Mouse (Mus musculus): ENCODE results near the gene Gpr83. TPM values are rescaled to one million over a fixed set of nuclear protein-coding genes. Genes with fewer than 3 reads are reported as not detected.

The Gpr83 gene
- total and polyA plus RNA-seq, 3 experiments = 0.04 TPM; not detected in 2

DNA sequence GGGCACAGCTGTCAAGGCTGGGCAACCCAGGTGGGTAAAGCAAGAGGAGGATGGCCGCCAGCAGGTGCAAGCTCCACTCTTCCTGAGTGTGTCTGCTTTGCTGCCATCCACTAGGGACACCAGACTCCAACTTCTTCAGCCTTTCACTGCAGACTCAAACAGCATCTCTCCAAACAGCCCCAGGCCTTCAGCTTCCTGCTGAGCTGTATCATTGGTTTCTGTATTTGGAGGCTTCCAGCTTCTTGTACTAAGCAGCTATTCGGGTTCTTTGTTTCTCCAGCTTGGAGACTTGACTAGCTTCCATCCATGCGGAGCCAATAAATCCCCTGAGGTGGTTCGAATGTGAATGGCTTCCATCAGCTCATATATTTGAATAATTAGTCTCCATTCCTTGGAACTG, 5.4 kb upstream of the Gpr83 start:
- Histone ChIP-seq H3K36me3 (ENCODE audit: control insufficient read depth in 1 of 2, insufficient read depth in 2 of 2, low read length in 2 of 2) (peaks cover 0 to 15% of the 10 kb centered on the region in 2 experiments; a peak in 2 of 4 replicates), H3K9me3 (replicated peaks; ENCODE audit: insufficient read depth, low read length) (no peaks in the 10 kb centered on the region), H3K4me1 (ENCODE audit: control insufficient read depth in 1 of 2, insufficient read depth in 2 of 2, low read length in 2 of 2) (peaks cover 6 to 18% of the 10 kb centered on the region in 2 experiments), H3K27ac (ENCODE audit: control insufficient read depth, low read depth, low read length) (no peak overlapping the region), H3K9ac (ENCODE audit: control insufficient read depth, low read depth, low read length, poor library complexity, severe bottlenecking) (no peak overlapping the region), H3K4me3 (ENCODE audit: control insufficient read depth in 1 of 2, insufficient read depth in 1 of 2, low read depth in 2 of 2, low read length in 2 of 2) (no peak overlapping the region), H3K79me2 (ENCODE audit: control insufficient read depth, insufficient read depth, low read length, poor library complexity) (no peaks in the 10 kb centered on the region), H3K27me3 (ENCODE audit: control insufficient read depth in 1 of 2, insufficient read depth in 2 of 2, low read length in 2 of 2) (peaks cover 0 to 2% of the 10 kb centered on the region in 2 experiments; a peak in 1 of 4 replicates)
- no peak for TF ChIP-seq CHD2 (IDR thresholded peaks at IDR 0.05; ENCODE audit: low read length)
- TF ChIP-seq TCF12 (IDR thresholded peaks at IDR 0.05; ENCODE audit: low read depth, low read length) = no peak
- TF ChIP-seq UBTF (IDR thresholded peaks at IDR 0.05; ENCODE audit: borderline replicate concordance, insufficient read depth, low read depth, low read length) = no peak
- peak in 1 of 3 experiments; percentile 7; a peak in 1 of 6 replicates for TF ChIP-seq CTCF (IDR thresholded peaks at IDR 0.05 in 2 of 3, conservative IDR thresholded peaks at IDR 0.05 in 1 of 3; ENCODE audit: control insufficient read depth in 1 of 3, insufficient read depth in 1 of 3, low read depth in 2 of 3, low read length in 3 of 3, poor library complexity in 1 of 3, severe bottlenecking in 1 of 3)
- no peak for TF ChIP-seq EP300 (IDR thresholded peaks at IDR 0.05; ENCODE audit: low read depth in 1 of 2, low read length in 2 of 2)
- TF ChIP-seq CHD1 (IDR thresholded peaks at IDR 0.05; ENCODE audit: low read depth, low read length) = no peak
- no peak for DNase-seq (ENCODE audit: low read depth, low spot score)

- Histone ChIP-seq H3K4me1 (ENCODE audit: control insufficient read depth in 1 of 2, insufficient read depth in 2 of 2, low read length in 2 of 2) (peaks cover 6 to 18% of the 10 kb centered on the region in 2 experiments), H3K36me3 (ENCODE audit: control insufficient read depth in 1 of 2, insufficient read depth in 2 of 2, low read length in 2 of 2) (peaks cover 0 to 15% of the 10 kb centered on the region in 2 experiments; a peak in 2 of 4 replicates), H3K79me2 (ENCODE audit: control insufficient read depth, insufficient read depth, low read length, poor library complexity) (no peaks in the 10 kb centered on the region), H3K27ac (ENCODE audit: control insufficient read depth, low read depth, low read length) (no peak overlapping the region), H3K4me3 (ENCODE audit: control insufficient read depth in 1 of 2, insufficient read depth in 1 of 2, low read depth in 2 of 2, low read length in 2 of 2) (no peak overlapping the region), H3K9ac (ENCODE audit: control insufficient read depth, low read depth, low read length, poor library complexity, severe bottlenecking) (no peak overlapping the region), H3K9me3 (replicated peaks; ENCODE audit: insufficient read depth, low read length) (no peaks in the 10 kb centered on the region), H3K27me3 (ENCODE audit: control insufficient read depth in 1 of 2, insufficient read depth in 2 of 2, low read length in 2 of 2) (peaks cover 0 to 11% of the 10 kb centered on the region in 2 experiments; a peak in 2 of 4 replicates)
- DNase-seq (ENCODE audit: low read depth, low spot score) = peak; percentile 85
- peak; percentile 10 for TF ChIP-seq ELF1 (IDR thresholded peaks at IDR 0.05; ENCODE audit: low read depth, low read length)
- peak in 1 of 2 experiments; percentile 34; a peak in 1 of 4 replicates for TF ChIP-seq POLR2A (IDR thresholded peaks at IDR 0.05; ENCODE audit: control insufficient read depth in 1 of 2, insufficient read depth in 1 of 2, low read depth in 1 of 2, low read length in 2 of 2, poor library complexity in 1 of 2)
- no peak for TF ChIP-seq RAD21 (IDR thresholded peaks at IDR 0.05; ENCODE audit: low read depth, low read length)
- no peak for TF ChIP-seq CHD1 (IDR thresholded peaks at IDR 0.05; ENCODE audit: low read depth, low read length)
- TF ChIP-seq MAX (IDR thresholded peaks at IDR 0.05; ENCODE audit: low read length) = peak; percentile 49; the same call in 1 of the 2 replicates
- peak; percentile 73 for TF ChIP-seq GATA1 (IDR thresholded peaks at IDR 0.05; ENCODE audit: low read depth, low read length)
These were observed 2.9 kb upstream of the Gpr83 start for GRCm38 (mm10) chr9:14856922-14857654.

DNA sequence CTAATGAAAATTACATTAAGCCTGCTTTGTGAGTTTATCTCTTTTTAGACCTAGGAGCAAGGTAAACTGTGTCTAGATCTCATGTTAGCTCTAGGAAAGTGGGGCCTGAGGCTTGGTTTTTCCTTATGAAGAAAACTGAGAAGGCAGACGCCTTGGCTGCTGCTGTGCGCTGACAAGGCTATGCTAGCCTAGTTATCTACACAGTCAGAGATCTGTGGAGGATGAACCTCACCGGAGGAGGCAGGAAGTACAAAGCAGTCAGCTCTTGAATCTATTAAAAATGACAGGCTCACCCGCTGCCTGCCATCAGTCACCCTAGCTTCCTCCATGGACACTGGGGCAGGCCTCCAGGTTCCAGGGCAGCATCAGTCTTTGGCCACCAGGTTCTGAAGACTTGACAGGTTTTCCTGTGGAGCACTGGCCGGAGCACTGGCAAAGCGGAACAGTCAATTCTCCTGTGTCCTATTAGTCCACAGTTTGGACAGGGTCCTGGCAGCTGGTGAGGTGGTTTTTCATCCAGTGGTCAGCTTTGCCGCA, 1.8 kb upstream of the Gpr83 start:
- H3K4me3 ChIP-seq (ENCODE audit: control insufficient read depth in 1 of 2, insufficient read depth in 1 of 2, low read depth in 2 of 2, low read length in 2 of 2) = peak overlapping the region in 1 of 2 experiments; percentile 30; a peak in 2 of 4 replicates
- H3K27me3 ChIP-seq (ENCODE audit: control insufficient read depth in 1 of 2, insufficient read depth in 2 of 2, low read length in 2 of 2) = peaks cover 0 to 11% of the 10 kb centered on the region in 2 experiments; a peak in 2 of 4 replicates
- H3K9ac ChIP-seq (ENCODE audit: control insufficient read depth, low read depth, low read length, poor library complexity, severe bottlenecking) = peak overlapping the region; percentile 7; the same call in 1 of the 2 replicates
- H3K27ac ChIP-seq (ENCODE audit: control insufficient read depth, low read depth, low read length) = no peak overlapping the region
- no peaks in the 10 kb centered on the region for H3K79me2 ChIP-seq (ENCODE audit: control insufficient read depth, insufficient read depth, low read length, poor library complexity)
- peak; percentile 89 for DNase-seq (ENCODE audit: low read depth, low spot score)
- peaks cover 0 to 15% of the 10 kb centered on the region in 2 experiments; a peak in 2 of 4 replicates for H3K36me3 ChIP-seq (ENCODE audit: control insufficient read depth in 1 of 2, insufficient read depth in 2 of 2, low read length in 2 of 2)
- no peaks in the 10 kb centered on the region for H3K9me3 ChIP-seq (replicated peaks; ENCODE audit: insufficient read depth, low read length)
- peaks cover 6 to 18% of the 10 kb centered on the region in 2 experiments for H3K4me1 ChIP-seq (ENCODE audit: control insufficient read depth in 1 of 2, insufficient read depth in 2 of 2, low read length in 2 of 2)
- TF ChIP-seq TAL1 (IDR thresholded peaks at IDR 0.05; ENCODE audit: low read length) (peak; percentile 13; the same call in 1 of the 2 replicates), RCOR1 (IDR thresholded peaks at IDR 0.05; ENCODE audit: low read depth, low read length) (no peak), ZC3H11A (IDR thresholded peaks at IDR 0.05; ENCODE audit: low read depth, low read length) (no peak), USF1 (IDR thresholded peaks at IDR 0.05; ENCODE audit: low read depth, low read length) (no peak), CTCF (IDR thresholded peaks at IDR 0.05 in 2 of 3, conservative IDR thresholded peaks at IDR 0.05 in 1 of 3; ENCODE audit: control insufficient read depth in 1 of 3, insufficient read depth in 1 of 3, low read depth in 2 of 3, low read length in 3 of 3, poor library complexity in 1 of 3, severe bottlenecking in 1 of 3) (no peak), MYC (IDR thresholded peaks at IDR 0.05; ENCODE audit: low read depth, low read length) (no peak), HCFC1 (IDR thresholded peaks at IDR 0.05; ENCODE audit: low read depth, low read length) (no peak), ELF1 (IDR thresholded peaks at IDR 0.05; ENCODE audit: low read depth, low read length) (peak; percentile 55), TCF12 (IDR thresholded peaks at IDR 0.05; ENCODE audit: low read depth, low read length) (0 out of 2 replicates have a peak, but pooled peaks have one; percentile 28), JUND (IDR thresholded peaks at IDR 0.05; ENCODE audit: low read depth, low read length) (no peak), EP300 (IDR thresholded peaks at IDR 0.05; ENCODE audit: low read depth in 1 of 2, low read length in 2 of 2) (peak; percentile 54 to 55; a peak in 3 of 4 replicates), ZKSCAN1 (IDR thresholded peaks at IDR 0.05; ENCODE audit: low read depth, low read length) (no peak), GATA1 (IDR thresholded peaks at IDR 0.05; ENCODE audit: low read depth, low read length) (peak; percentile 75), TBP (IDR thresholded peaks at IDR 0.05; ENCODE audit: low read depth, low read length) (0 out of 2 replicates have a peak, but pooled peaks have one; percentile 31), SMC3 (IDR thresholded peaks at IDR 0.05; ENCODE audit: low read depth, low read length) (peak; percentile 27; the same call in 1 of the 2 replicates), POLR2AphosphoS5 (IDR thresholded peaks at IDR 0.05; ENCODE audit: borderline replicate concordance, low read depth, low read length) (no peak)
